In genomic region chr17:74810892-74811625, GRCm38 (mm10) we compare ENCODE assay signal across 8 mouse cellular contexts.
A peak's percentile ranks its signal among the peaks of the same experiment; 100 is the strongest.
DNase-seq lines count a peak whose midpoint lies in the region; ATAC-seq and TF ChIP-seq lines count a peak whose summit lies in the region.

No protein-coding gene starts in this region.

- no peak overlapping the region for H3K27ac ChIP-seq in bone marrow macrophage, adult 2 months (ENCODE audit: insufficient read depth, low read depth, low read length)
- no peak overlapping the region for H3K27ac ChIP-seq in kidney, embryonic 14.5 days (ENCODE audit: low read depth, low read length)

- H3K4me1 ChIP-seq in bone marrow macrophage, adult 2 months (ENCODE audit: control insufficient read depth, insufficient read depth, low read length) = peaks cover 28% of the 10 kb centered on the region
- no peaks in the 10 kb centered on the region for H3K4me1 ChIP-seq in kidney, embryonic 14.5 days (ENCODE audit: control insufficient read depth, insufficient read depth, low read length)

- no peaks in the 10 kb centered on the region for H3K27me3 ChIP-seq in kidney, embryonic 14.5 days (ENCODE audit: control insufficient read depth, insufficient read depth, low read length)

- no peaks in the 10 kb centered on the region for H3K36me3 ChIP-seq in kidney, embryonic 14.5 days (ENCODE audit: control insufficient read depth, insufficient read depth, low read length)

- TF ChIP-seq POLR2A in bone marrow macrophage, adult 2 months (IDR thresholded peaks at IDR 0.05; ENCODE audit: borderline replicate concordance, low read depth, low read length) = no peak

- no peak overlapping the region for H3K4me2 ChIP-seq in kidney, embryonic 14.5 days (replicated peaks; ENCODE audit: low read depth, low read length)

- no peaks in the 10 kb centered on the region for H3K9me3 ChIP-seq in kidney, embryonic 14.5 days (ENCODE audit: control insufficient read depth, low read length)

- WGBS in kidney, embryonic 14.5 days = 39% methylated on average over 3 of the region's 3 CpGs

- peak; percentile 61 for TF ChIP-seq CTCF in bone marrow macrophage, adult 2 months (IDR thresholded peaks at IDR 0.05; ENCODE audit: low read depth, low read length)

- peak; percentile 38 to 52 for DNase-seq in cerebellum, postnatal 14 days
- no peak for DNase-seq in cerebellum, adult 11 months
- DNase-seq in 416B (ENCODE audit: low read depth) = peak; percentile 74
- peak; percentile 40 for DNase-seq in yolk sac, embryonic 10.5 days (ENCODE audit: low spot score)

- peak; percentile 67 for ATAC-seq in granulocyte monocyte progenitor cell, adult 5-6 weeks (replicated peaks; ENCODE audit: poor library complexity, severe bottlenecking)
- peak; percentile 76; the same call in 1 of the 2 replicates for ATAC-seq in kidney, embryonic 14.5 days (ENCODE audit: low FRiP score, low TSS enrichment)
- peak; percentile 67 for ATAC-seq in megakaryocyte-erythroid progenitor cell, adult 5-6 weeks (replicated peaks; ENCODE audit: low FRiP score, low TSS enrichment, poor library complexity, severe bottlenecking)

- H3K9ac ChIP-seq in kidney, embryonic 14.5 days (ENCODE audit: low read depth, low read length) = no peak overlapping the region

- no peak overlapping the region for H3K4me3 ChIP-seq in bone marrow macrophage, adult 2 months (ENCODE audit: insufficient read depth, low read length)
- H3K4me3 ChIP-seq in kidney, embryonic 14.5 days (ENCODE audit: low read length) = no peak overlapping the region
